Mouse (Mus musculus): ENCODE data around the gene Slc47a2.

DNA sequence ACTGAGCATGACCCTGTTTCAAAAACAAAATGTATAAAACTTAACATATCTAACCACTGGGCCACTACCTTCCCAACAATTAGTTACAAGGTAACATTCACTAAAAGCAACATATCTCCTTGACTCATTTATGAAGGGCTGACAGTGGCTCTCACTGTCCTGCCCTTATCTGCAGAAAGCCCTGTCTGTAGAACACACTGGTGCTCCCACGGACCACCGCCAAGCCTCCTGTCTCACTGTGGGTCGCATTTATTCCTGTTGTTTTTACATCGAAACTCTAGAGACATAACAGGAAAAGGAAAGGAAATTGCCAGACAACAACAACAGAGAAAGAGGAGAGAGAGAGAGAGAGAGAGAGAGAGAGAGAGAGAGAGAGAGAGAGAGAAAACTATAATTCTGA is 1.4 kb downstream of the Slc47a2 start:
- TF ChIP-seq POLR2A (IDR thresholded peaks at IDR 0.05; ENCODE audit: control insufficient read depth in 1 of 2, insufficient read depth in 1 of 2, low read depth in 1 of 2, low read length in 2 of 2, poor library complexity in 1 of 2), result no peak
- no peak for TF ChIP-seq CTCF (IDR thresholded peaks at IDR 0.05 in 2 of 3, conservative IDR thresholded peaks at IDR 0.05 in 1 of 3; ENCODE audit: control insufficient read depth in 1 of 3, insufficient read depth in 1 of 3, low read depth in 2 of 3, low read length in 3 of 3, poor library complexity in 1 of 3, severe bottlenecking in 1 of 3)
- no peak for TF ChIP-seq GATA1 (IDR thresholded peaks at IDR 0.05; ENCODE audit: low read depth, low read length)
- TF ChIP-seq TAL1 (IDR thresholded peaks at IDR 0.05; ENCODE audit: low read length), result no peak
- TF ChIP-seq E2F4 (IDR thresholded peaks at IDR 0.05; ENCODE audit: borderline replicate concordance, low read depth, low read length), result no peak
- TF ChIP-seq JUND (IDR thresholded peaks at IDR 0.05; ENCODE audit: low read depth, low read length), result no peak
- TF ChIP-seq MEF2A (IDR thresholded peaks at IDR 0.05; ENCODE audit: extremely low read depth, insufficient replicate concordance, low read depth, low read length, poor library complexity, severe bottlenecking), result no peak
- TF ChIP-seq ZKSCAN1 (IDR thresholded peaks at IDR 0.05; ENCODE audit: low read depth, low read length), result no peak
- TF ChIP-seq RAD21 (IDR thresholded peaks at IDR 0.05; ENCODE audit: low read depth, low read length), result no peak
- no peak for TF ChIP-seq MAFK (IDR thresholded peaks at IDR 0.05; ENCODE audit: borderline replicate concordance, low read depth, low read length)
- no peak for TF ChIP-seq ETS1 (IDR thresholded peaks at IDR 0.05; ENCODE audit: low read depth, low read length)

Data from MEL (cell line).